Mouse (Mus musculus) E14TG2a.4 (cell line): ENCODE measurements around the gene Dclk1.

Experiments used
- H3K27me3 ChIP-seq: 2 replicates; pipeline ENCODE4 v1.6.1; 2014; ENCODE audit warnings: low read length, control low read depth; ENCODE audit not compliant: insufficient read depth
- H3K36me3 ChIP-seq: 2 replicates; pipeline ENCODE4 v1.6.1; 2014; ENCODE audit warnings: low read length, control low read depth; ENCODE audit not compliant: insufficient read depth
- H3K4me1 ChIP-seq: replicated peaks from 2 replicates; pipeline ENCODE4 v1.6.1; 2014; ENCODE audit warnings: low read depth, low read length, control low read depth
- H3K4me3 ChIP-seq: replicated peaks from 2 replicates; pipeline ENCODE4 v1.5.1; 2014; ENCODE audit warnings: mild to moderate bottlenecking, low read length
- H3K9me3 ChIP-seq: 2 replicates; pipeline ENCODE4 v1.6.1; 2014; ENCODE audit warnings: low read length, control low read depth
- CTCF ChIP-seq: conservative IDR thresholded peaks from 2 replicates; pipeline ENCODE4 v1.5.1; 2014; ENCODE audit warnings: low read length
- NANOG ChIP-seq: IDR thresholded peaks from 2 replicates; pipeline ENCODE4 v1.6.1; 2014; ENCODE audit warnings: borderline replicate concordance, low read length, mixed read lengths
- POU5F1 ChIP-seq: IDR thresholded peaks from 2 replicates; pipeline ENCODE4 v1.6.1; 2014; ENCODE audit warnings: low read length, borderline replicate concordance

Dclk1 gene

DNA sequence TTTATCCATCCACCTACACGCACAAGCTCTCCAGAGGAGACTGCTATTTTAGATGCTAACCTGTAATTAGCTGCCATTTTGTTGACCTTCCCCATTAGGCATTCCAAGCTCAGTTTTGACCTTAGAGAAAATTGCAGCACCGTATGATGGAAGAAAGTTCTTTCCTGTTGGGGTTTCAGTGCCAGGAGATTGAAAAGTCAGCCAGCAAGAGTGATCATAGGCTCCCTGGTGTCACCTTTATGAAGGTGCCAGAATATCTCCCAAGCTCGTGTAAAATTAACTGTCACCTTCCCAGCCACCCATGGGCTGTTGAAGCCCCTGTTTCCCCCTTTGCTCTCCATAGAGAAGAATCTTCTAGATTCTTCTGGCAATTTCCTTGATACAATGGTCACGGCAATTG is 297.2 kb downstream of the Dclk1 start:
- no peaks in the 10 kb centered on the region for H3K4me1 ChIP-seq
- TF ChIP-seq NANOG (no peak), POU5F1 (no peak), CTCF (no peak)
- H3K27me3 ChIP-seq = peaks cover 20% of the 10 kb centered on the region
- no peak overlapping the region for H3K4me3 ChIP-seq
- H3K36me3 ChIP-seq = no peaks in the 10 kb centered on the region
- no peaks in the 10 kb centered on the region for H3K9me3 ChIP-seq

DNA sequence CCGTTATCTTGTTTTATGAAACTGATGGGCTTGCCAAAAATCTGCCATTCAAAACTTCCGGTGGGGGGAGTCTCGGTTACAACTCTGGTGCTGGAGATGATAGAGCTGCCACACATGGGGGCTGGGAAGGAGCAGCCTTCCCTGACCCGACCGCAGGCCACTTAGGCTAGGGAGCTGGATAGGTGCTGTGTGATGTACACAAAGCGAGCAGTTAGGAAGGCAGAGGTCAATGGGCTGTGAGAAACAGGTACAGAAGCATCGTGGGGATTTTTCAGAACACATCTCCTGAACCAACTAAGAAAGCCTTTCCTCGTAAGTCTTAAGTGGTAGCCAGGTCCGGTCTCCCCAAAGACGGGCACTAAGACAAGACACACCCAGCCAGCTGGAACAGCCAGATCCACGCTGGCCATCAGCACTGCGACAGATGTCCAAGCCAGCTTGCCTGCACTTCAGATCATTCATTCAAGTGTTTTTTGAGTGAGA is 297.7 kb downstream of the Dclk1 start:
- Histone ChIP-seq H3K27me3 (peaks cover 20% of the 10 kb centered on the region), H3K4me1 (no peaks in the 10 kb centered on the region), H3K36me3 (no peaks in the 10 kb centered on the region), H3K9me3 (0 out of 2 replicates have a peak, but pooled peaks cover 3% of the 10 kb centered on the region), H3K4me3 (no peak overlapping the region)
- TF ChIP-seq POU5F1 (no peak), NANOG (no peak), CTCF (no peak)

DNA sequence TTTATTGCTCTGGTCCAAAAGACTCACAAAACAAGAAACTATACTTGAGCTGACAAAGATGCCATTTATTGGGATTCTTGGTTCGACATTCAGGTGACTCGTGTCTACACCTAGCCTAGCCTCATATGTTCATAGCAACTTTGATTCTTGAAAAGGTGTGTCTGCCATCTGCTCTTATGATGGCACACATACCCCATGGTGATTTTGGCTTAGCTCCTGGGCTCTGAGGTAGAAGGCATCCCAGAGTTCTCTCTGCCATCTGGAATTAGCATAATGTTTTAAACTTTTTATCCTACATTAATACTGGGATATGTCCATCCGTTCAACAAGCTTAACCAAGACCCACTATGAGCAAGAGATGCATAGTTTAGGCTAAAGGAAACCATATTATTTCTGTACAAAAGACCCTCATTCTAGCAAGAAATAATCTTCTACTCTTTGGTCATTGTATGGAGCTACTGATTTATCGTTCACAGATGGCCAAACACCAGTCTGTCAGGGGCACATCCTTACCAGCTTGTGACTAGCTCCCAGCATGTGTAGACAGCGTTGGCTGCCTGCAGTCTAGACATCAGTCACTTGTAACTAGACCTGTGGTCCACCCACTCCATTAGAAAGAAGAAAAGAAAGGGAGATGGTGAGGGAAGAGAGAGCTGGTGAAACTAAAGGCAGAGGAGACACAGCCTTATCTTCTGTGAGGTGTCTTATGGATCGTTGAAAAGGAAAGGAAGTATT is 298.4 kb downstream of the Dclk1 start:
- H3K36me3 ChIP-seq = no peaks in the 10 kb centered on the region
- H3K27me3 ChIP-seq = peaks cover 20% of the 10 kb centered on the region
- TF ChIP-seq NANOG (no peak), CTCF (no peak), POU5F1 (no peak)
- H3K4me3 ChIP-seq = no peak overlapping the region
- no peaks in the 10 kb centered on the region for H3K4me1 ChIP-seq
- 0 out of 2 replicates have a peak, but pooled peaks cover 9% of the 10 kb centered on the region for H3K9me3 ChIP-seq

DNA sequence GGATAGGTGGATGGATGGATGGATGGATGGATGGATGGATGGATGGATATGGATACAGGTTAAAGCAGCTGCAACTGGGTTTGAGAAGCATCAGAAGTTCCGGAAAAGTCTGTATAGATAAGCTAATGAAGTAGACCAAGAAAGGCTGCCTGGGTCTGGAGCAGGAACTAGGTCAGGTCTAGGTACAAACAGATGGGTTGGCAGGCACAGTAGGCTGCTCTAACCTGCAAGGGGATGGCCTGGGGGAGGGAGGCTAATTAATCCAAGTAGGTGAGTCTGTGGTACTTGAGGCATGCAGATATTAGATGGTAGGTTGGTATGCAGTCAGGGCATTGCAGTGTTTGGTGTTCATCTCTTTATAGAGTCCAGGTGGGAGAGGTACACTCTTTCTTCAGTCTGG is 299.6 kb downstream of the Dclk1 start:
- no peak for TF ChIP-seq CTCF
- no peak for TF ChIP-seq NANOG
- no peak for TF ChIP-seq POU5F1
- Histone ChIP-seq H3K4me1 (no peaks in the 10 kb centered on the region), H3K27me3 (peaks cover 20% of the 10 kb centered on the region), H3K4me3 (no peak overlapping the region), H3K36me3 (no peaks in the 10 kb centered on the region), H3K9me3 (0 out of 2 replicates have a peak, but pooled peaks cover 9% of the 10 kb centered on the region)

DNA sequence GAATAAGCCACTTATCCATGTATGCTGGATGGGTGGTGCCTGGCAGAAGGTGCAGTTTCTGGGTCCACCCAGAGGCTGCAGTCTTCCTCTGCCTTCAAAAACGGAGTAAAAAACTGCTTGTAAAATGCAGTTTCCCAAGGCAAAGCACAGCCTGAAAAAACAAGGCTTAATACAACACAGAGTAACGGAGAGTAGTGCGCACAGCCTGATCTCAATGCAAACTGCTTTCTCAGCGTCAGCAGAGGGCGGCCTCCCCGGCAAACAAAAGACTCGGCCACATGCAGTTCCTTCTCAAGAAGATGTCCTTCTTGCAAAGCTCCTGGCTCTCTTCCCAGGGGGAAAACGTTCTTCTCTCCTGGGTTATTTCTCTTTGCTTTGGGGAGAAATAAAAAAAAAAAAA is 300.1 kb downstream of the Dclk1 start:
- 0 out of 2 replicates have a peak, but pooled peaks cover 9% of the 10 kb centered on the region for H3K9me3 ChIP-seq
- peaks cover 20% of the 10 kb centered on the region for H3K27me3 ChIP-seq
- H3K36me3 ChIP-seq = no peaks in the 10 kb centered on the region
- no peaks in the 10 kb centered on the region for H3K4me1 ChIP-seq
- H3K4me3 ChIP-seq = no peak overlapping the region
- TF ChIP-seq POU5F1 = no peak
- no peak for TF ChIP-seq CTCF
- TF ChIP-seq NANOG = no peak

DNA sequence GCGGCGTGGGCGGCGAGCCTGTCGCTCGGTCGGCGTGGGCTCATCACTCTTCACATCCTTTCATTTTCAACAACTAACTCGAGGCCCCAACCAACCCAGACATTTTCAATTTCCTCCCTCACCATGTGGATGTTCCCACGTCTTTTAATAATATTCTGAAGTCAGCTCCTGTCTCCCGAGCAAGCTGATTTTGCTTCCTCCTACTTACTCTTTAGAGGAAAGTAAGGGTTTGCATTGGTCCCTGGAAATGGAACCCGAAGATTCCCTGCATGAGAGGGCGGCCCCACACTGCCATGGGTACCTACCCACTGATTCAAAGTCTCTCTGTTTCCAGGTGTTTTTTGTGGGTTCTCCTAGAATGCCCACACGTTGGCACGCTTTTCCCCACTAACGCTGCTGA is 300.8 kb downstream of the Dclk1 start:
- H3K9me3 ChIP-seq = 0 out of 2 replicates have a peak, but pooled peaks cover 9% of the 10 kb centered on the region
- H3K4me1 ChIP-seq = no peaks in the 10 kb centered on the region
- TF ChIP-seq NANOG = no peak
- no peak for TF ChIP-seq POU5F1
- TF ChIP-seq CTCF = no peak
- H3K4me3 ChIP-seq = no peak overlapping the region
- no peaks in the 10 kb centered on the region for H3K36me3 ChIP-seq
- H3K27me3 ChIP-seq = peaks cover 20% of the 10 kb centered on the region

DNA sequence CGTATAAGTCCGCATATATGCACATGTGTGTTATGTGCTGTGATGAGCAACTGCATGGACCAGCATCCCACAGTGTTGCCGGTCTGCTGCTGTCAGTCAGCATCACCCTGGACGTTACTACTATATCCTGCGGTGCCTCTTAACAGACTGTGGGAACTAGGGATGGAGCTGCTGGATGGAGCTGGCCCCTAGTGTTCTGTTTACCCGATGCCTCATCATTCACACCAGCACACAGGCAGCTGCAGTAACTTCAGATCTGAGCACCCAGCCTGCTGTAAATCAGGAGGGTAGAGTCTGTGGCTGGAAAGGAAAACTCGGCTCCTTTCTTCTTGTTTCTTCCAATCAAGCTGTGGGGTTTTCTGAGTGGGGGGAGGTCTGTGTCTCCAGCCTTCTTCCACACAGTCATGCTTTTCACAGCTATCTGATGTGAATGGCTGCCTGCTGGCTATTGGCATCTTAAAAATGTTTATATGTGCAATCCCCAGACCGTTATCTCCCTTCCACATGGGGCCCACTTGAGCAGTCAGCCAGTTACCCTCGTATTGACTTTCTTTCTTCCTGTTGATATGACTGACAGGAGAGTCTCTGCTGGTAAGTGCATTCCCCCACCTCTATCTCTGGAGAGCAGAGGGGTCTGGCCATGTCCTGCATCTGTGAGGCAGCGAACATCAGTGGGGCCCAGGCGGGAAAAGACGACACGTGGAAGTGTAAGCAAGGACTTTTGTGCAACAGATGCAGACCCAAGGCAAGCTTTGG is 301.9 kb downstream of the Dclk1 start:
- Histone ChIP-seq H3K4me1 (no peaks in the 10 kb centered on the region), H3K9me3 (0 out of 2 replicates have a peak, but pooled peaks cover 9% of the 10 kb centered on the region), H3K4me3 (no peak overlapping the region), H3K27me3 (peaks cover 20% of the 10 kb centered on the region), H3K36me3 (no peaks in the 10 kb centered on the region)
- TF ChIP-seq CTCF (no peak), POU5F1 (no peak), NANOG (no peak)

DNA sequence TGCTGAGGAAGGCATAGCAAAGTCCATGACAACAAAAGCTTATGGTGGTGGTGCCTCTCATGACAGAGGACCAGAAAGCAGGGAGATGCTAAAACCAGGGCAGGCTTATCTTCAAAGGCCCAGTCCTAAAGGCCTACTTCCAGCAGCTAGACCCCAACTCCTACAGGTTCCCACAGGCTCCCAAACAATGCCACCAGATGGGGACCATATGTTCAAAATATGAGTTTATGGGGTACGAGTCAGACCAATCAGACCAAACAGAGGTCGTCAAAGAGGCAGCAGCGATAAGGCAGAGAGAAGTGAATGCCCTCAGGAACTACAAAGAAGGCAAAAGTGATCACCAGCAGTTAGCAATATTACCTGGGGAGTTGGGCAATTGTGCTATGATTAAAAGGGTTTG is 303.1 kb downstream of the Dclk1 start:
- Histone ChIP-seq H3K4me3 (no peak overlapping the region), H3K36me3 (no peaks in the 10 kb centered on the region), H3K9me3 (0 out of 2 replicates have a peak, but pooled peaks cover 9% of the 10 kb centered on the region), H3K4me1 (no peaks in the 10 kb centered on the region), H3K27me3 (peaks cover 20% of the 10 kb centered on the region)
- TF ChIP-seq POU5F1 (no peak), CTCF (no peak)
